Mouse (Mus musculus) thymus, adult 18-20 months (tissue): ENCODE measurements at regions not wholly inside any gene's neighbourhood (a gene's known extent, or its start where the extent isn't known, plus 50 kb on each side); places are given as distances from the start of the nearest gene placed in this dataset.
"Not testable (repeated sequence)": the region's sequence is repeated elsewhere in the genome, so short reads cannot be mapped to it uniquely, and the experiment has no call there.

Experiments
- DNase-seq, 2 experiments: peaks; one replicate each; pipeline ENCODE4 v3.0.0; 2022; ENCODE audit warnings: mixed read lengths in 2 of 2

DNA sequence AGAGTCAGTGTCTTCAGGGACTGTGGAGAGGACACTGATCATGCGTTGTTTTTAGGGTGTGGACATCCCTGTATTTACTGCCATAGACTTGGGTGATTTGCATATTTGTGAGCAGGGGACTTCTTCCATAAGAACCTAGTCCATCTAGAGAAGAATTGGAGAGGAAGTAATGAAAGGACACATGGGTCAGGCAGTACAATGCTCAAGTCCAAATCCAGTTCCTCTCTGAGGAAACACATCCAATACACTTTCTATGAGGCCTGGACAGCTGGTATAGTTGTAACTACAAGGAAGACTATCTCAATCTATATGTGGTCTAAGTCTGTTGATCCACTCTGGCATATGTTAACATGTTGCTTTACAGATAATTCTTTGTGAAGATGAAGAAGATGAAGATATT, 734.9 kb upstream of the Zfp386 start:
- not testable (repeated sequence) for DNase-seq

- peak in 1 of 2 experiments; percentile 16 for DNase-seq
These were observed 726.9 kb upstream of the Zfp386 start for GRCm38 (mm10) chr12:115320641-115321040.

DNA sequence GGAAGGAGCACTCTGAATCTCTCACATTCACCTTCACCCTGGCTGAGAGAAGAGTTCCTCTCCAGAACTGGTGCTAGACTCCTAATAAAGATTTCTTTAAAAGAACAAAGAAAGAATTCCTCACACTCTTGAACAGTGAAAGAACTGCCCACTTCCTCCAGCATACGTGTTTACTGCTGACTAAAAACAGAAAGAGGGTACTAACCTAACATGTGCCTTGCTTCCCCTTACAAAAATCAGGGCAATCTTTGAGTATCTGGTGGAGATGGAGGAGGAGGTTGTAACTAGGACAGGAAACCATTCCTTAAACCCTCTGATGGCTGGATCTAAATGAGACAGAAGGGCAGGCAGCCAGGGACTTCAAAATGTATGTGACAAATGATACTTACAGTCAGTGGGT, 719.1 kb upstream of the Zfp386 start:
- no peak for DNase-seq

DNA sequence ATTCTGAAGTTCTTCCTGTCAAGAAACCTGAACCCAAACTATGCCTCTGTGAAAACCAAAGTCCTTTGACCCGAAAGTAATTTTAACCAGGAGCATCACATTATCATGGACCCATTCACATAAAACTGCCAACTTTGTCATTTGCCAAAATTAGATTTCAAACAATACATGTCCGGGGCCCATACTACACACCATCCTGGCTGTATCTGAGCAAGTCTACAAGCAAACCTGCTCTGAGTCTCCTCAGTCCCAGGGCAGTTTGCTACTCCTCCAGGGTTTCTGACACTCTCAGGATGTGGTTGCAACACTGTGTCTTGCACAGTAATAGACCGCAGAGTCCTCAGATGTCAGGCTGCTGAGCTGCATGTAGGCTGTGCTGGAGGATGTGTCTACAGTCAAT, 712.8 kb upstream of the Zfp386 start:
- DNase-seq: not testable (repeated sequence)

GRCm38 (mm10) chr12:115336594-115336993, 710.9 kb upstream of the Zfp386 start:
- DNase-seq: no peak

DNA sequence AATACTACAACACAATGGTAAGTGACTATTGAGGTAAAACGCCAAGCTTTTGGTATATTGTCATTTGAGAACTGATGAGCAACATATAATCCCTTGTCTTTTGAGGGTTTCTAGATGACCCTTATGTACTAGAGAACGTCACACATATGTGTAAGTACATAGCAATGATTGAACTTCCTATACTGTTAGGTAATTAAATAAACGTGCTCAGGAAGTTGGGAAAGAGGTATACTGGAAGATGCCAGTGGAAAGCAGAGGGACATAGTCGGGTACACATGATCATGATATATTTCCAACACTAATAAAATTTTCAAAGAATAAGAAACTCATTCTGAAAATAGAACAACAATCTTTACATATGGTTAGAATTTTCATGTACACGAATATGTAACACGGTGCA, 701.4 kb upstream of the Zfp386 start:
- not testable (repeated sequence) for DNase-seq

- not testable (repeated sequence) for DNase-seq
These were observed 688.5 kb upstream of the Zfp386 start for GRCm38 (mm10) chr12:115359050-115359449.

DNA sequence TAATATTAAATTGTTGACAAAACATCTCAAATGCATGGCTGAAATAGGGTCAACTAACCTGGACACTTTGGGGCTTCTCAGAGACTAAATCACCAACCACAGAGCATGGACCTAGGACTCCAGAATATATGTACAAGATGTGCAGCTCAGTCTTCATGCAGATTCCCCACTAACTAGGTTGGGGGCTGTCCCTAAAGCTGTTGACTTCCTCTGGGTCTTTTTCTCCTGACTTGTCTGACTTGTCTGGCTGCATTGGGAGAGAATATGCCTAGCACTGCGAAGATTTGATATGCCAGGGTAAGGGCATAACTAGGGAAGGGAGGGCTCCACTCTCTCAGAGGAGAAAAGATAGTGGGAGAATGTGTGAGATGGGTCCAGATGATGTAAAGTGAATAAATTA, 681.9 kb upstream of the Zfp386 start:
- not testable (repeated sequence) for DNase-seq

DNA sequence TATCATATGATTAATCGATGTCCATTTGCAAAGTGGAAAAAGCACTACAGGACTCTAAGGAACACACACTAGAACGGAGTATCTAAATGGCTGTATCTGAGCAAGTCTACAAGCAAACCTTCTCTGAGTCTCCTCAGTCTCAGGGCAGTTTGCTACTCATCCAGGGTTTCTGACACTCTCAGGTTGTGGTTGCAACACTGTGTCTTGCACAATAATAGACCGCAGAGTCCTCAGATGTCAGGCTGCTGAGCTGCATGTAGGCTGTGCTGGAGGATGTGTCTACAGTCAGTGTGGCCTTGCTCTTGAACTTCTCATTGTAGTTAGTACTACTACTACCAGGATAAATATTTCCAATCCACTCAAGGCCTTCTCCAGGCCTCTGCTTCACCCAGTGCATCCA, 675.7 kb upstream of the Zfp386 start:
- not testable (repeated sequence) for DNase-seq

- not testable (repeated sequence) for DNase-seq
These were observed 674.5 kb upstream of the Zfp386 start for GRCm38 (mm10) chr12:115373056-115373455.

- not testable (repeated sequence) for DNase-seq
These were observed 661.0 kb upstream of the Zfp386 start for GRCm38 (mm10) chr12:115386479-115386878.

GRCm38 (mm10) chr12:115404116-115404515, 643.4 kb upstream of the Zfp386 start:
- DNase-seq: no peak

DNA sequence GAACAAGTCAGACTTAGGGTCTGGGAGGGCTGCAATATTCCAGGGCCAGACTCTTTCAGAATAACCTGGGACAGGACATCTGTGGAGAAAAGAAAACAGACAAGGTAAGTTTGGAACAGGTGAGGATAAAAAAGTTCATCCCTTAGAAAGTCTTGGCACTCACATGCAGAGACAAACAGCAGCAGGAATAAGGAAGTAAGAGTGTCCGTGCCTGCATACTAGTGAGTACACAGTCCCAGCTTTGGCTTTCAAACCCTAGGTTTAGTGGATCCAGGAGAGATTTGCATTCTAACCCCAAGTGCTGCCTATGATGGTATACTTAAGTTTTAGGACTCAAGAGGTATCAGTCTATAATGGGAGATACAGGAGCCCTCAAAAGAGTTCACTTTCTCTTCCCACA, 642.9 kb upstream of the Zfp386 start:
- DNase-seq: no peak

DNA sequence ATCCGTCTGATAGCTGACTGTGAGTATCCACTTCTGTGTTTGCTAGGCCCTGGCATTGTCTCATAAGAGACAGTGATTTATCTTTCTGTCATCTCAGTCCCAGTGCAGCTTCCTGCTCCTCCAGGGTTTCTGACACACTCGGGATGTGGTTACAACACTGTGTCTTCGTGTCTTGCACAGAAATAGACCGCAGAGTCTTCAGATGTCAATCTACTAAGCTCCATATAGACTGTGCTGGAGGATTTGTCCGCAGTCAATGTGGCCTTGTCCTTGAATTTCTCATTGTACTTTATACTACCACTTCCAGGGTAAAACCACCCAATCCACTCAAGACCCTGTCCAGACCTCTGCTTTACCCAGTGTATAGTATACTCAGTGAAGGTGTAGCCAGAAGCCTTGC, 601.3 kb upstream of the Zfp386 start:
- DNase-seq: not testable (repeated sequence)

DNA sequence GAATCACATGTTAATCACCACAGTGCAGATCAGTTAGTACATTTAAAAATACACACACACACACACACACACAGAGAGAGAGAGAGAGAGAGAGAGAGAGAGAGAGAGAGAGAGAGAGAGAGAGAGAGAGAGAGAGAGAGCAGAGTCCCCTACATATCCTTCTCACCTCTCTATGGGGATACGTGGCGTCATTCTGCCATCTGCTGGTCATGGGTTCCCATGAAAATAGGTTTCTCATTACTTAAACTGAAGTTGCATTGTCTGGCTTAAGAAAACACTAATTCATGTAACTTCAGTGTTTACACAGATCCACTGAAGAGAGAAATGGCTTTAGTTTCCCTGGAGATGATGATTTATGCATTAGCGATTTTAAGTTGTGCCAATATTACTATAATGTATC, 594.9 kb upstream of the Zfp386 start:
- DNase-seq: not testable (repeated sequence)

GRCm38 (mm10) chr12:115464777-115465176, 582.7 kb upstream of the Zfp386 start:
- DNase-seq: not testable (repeated sequence)

DNA sequence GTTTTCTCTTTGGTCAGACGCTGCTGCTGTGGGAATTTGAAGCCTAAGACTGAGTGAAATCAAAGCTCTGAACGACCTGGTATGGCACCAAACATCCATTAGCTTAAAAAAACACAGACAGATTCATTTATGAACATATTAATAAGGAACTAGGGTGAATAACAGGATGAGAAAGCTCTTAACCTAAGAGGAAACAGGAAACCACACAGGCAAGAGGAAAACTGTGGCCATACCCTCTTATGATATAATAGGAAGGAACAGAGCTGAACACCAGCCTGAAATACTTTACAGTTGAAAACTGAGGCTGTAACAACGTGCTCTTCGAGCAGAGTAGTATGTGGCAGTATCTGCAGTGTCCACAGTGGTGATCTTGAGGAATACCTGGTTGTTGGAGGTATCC, 579.5 kb upstream of the Zfp386 start:
- not testable (repeated sequence) for DNase-seq

DNA sequence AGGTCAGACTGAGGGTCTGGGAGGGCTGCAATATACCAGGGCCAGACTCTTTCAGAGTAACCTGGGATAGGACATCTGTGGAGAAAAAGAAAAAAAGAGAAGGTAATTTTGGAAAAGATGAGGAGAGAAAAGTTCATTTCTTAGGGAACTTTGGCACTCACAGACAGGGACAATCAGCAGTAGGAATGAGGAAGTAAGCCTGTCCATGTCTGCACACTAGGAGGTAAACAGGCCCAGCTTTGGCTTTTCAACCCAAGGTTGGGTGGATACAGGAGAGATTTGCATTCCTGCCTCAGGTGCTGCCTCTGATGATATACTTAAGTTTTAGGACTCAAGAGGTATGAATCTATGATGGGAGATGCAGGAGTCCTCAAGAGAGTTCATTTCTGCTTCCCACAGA, 579.0 kb upstream of the Zfp386 start:
- not testable (repeated sequence) for DNase-seq

DNA sequence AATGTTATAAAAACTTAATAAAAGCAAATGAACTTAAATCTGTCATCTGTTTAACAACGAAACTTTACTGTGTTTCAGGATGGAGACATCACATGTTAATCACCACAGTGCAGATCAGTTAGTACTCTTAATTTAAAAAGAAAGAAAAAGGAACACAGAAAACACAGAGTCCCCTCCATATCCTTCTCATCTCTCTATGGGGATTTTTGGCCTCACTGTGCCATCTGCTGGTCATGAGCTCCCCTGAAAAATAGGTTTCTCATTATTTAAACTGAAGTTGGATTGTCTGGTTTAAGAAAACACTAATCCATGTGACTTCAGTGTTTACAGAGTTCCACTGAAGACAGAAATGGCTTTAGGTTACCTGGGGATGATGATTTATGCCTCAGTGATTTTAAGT, 548.7 kb upstream of the Zfp386 start:
- no peak for DNase-seq

GRCm38 (mm10) chr12:115507285-115507684, 540.2 kb upstream of the Zfp386 start:
- not testable (repeated sequence) for DNase-seq

- DNase-seq: not testable (repeated sequence)
These were observed 538.7 kb upstream of the Zfp386 start for GRCm38 (mm10) chr12:115508615-115509342.

- DNase-seq: not testable (repeated sequence)
These were observed 528.6 kb upstream of the Zfp386 start for GRCm38 (mm10) chr12:115518778-115519541.

DNA sequence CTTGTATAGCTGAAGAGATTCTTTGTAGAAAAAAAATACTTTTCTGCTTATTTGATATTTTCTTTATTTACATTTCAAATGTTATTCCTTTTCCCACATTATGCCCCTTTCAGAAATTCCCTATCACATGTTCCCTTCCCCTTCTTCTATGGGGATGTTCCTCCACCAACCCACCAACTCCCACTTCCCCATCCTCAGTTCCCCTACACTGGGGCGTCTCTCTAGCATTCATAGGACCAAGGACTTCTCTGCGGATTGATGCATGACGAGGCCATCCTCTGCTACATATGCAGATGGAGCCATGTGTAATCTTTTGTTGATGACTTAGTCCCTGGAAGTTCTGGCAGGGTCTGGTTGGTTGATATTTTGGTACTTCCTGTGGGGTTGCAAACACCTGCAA, 520.5 kb upstream of the Zfp386 start:
- peak; percentile 12 to 46 for DNase-seq

DNA sequence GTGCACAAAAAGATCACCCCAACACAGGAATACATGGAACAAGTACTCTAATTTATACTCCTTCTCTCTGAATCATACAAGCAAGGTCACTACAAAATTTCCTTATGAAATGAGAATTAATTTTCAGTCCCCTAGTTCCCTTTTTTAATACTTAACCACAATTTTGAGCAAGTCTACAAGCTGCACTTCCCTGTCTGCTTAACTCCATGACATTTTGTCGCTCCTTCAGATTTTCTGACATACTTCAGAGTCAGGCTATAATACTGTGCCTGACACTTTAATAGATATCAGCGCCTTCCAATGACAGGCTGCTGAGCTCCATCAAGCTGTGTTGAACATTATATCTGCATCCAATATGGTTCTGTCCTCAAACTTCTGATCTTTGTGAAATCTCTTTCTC, 505.0 kb upstream of the Zfp386 start:
- DNase-seq: no peak
